Comparison of ENCODE assay signal across 2 mouse cellular contexts in the genomic region with DNA sequence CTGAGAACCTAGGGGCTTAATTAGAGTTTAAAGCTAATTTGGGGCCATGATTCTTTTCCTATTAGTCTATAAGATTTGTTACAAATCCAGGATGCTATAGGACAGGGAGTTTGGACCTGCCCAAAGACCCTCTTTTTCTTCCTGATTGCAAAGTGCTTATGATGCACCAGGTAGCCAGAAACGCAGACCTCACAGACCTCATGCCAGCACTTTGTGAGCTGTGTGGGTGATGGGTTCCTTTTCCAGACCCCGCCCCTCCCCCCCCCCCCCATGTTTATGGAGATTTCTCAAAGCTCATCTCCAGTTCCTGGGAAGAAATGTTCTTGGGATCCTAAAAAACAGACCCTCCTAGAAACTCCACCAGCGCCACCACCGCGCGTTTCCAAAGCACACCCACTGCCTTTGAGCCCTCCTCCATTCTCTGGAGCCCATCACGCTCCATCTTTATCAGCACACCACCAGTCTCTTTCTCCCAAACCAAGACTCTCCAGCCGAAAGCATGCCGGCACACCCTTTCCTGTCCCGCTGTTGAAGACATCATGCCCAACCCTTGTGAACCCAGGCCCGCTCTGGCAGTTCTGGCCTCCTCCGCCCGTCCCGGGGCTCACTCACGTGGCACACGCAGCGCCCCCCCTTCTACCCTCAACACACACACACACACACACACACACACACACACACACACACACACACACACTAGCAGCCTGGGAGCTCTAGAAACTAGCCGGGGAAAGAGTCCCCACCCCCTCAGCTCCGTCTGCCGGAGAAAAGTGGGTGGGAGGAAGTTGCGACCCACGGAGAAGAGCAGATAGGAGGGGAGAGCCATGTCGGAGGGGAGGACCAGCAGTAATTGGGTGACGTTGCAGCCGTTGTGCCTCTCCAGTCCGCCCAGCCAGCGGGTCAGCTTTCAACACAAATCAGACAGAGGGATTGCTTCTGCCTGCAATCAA.
TF ChIP-seq lines count a peak whose summit lies in the region.

No protein-coding gene starts in this region.

TF ChIP-seq in CH12.LX, 34 proteins besides CTCF, POLR2A, EP300 and RAD21:
- TF ChIP-seq ZKSCAN1 (IDR thresholded peaks at IDR 0.05; ENCODE audit: borderline replicate concordance, low read depth, low read length): no peak
- no peak for TF ChIP-seq E2F4 (IDR thresholded peaks at IDR 0.05; ENCODE audit: insufficient replicate concordance, low read depth, low read length)
- peak; percentile 56 for TF ChIP-seq BHLHE40 (IDR thresholded peaks at IDR 0.05; ENCODE audit: low read depth, low read length)
- no peak for TF ChIP-seq MYC (IDR thresholded peaks at IDR 0.05; ENCODE audit: low read depth, low read length)

TF ChIP-seq in myocyte, 11 proteins besides CTCF, POLR2A, EP300 and RAD21:
- TF ChIP-seq MYOD1 (IDR thresholded peaks at IDR 0.05; ENCODE audit: control insufficient read depth in 1 of 3, insufficient read length in 2 of 3, low read depth in 2 of 3) (no peak), TCF12 (IDR thresholded peaks at IDR 0.05; ENCODE audit: insufficient read depth, poor library complexity, severe bottlenecking) (no peak), CEBPB (IDR thresholded peaks at IDR 0.05; ENCODE audit: insufficient read depth, poor library complexity, severe bottlenecking) (no peak), POLR2AphosphoS2 (IDR thresholded peaks at IDR 0.05; ENCODE audit: insufficient read length, low read depth) (no peak), MYOG (IDR thresholded peaks at IDR 0.05; ENCODE audit: control insufficient read depth in 1 of 3, insufficient read depth in 1 of 3, insufficient read length in 2 of 3, low read depth in 2 of 3) (no peak), REST (IDR thresholded peaks at IDR 0.05; ENCODE audit: insufficient read depth, insufficient read length) (no peak), E2F4 (IDR thresholded peaks at IDR 0.05; ENCODE audit: insufficient read depth) (no peak), SRF (IDR thresholded peaks at IDR 0.05; ENCODE audit: control insufficient read depth, insufficient read length, low read depth) (no peak), USF1 (IDR thresholded peaks at IDR 0.05; ENCODE audit: low read depth) (no peak), TCF3 (IDR thresholded peaks at IDR 0.05; ENCODE audit: insufficient read length, low read depth) (no peak), MAX (IDR thresholded peaks at IDR 0.05; ENCODE audit: low read depth) (no peak)
